Mouse (Mus musculus) left cerebral cortex, adult 11 months (tissue): Measurements from ENCODE around the gene Serpinb1b.

ENCODE experiments used
- DNase-seq: peaks from one replicate; pipeline ENCODE4 v3.0.0; 2022; ENCODE audit warnings: low spot score

Serpinb1b gene

GRCm38 (mm10) chr13:33091306-33091705, 12.9 kb downstream of the Serpinb1b start:
- no peak for DNase-seq

- no peak for DNase-seq
Observed at GRCm38 (mm10) chr13:33095575-33095974, 17.2 kb downstream of the Serpinb1b start.

GRCm38 (mm10) chr13:33105626-33106025, 27.3 kb downstream of the Serpinb1b start:
- DNase-seq = no peak

GRCm38 (mm10) chr13:33113054-33113453, 34.7 kb downstream of the Serpinb1b start:
- no peak for DNase-seq

- DNase-seq = no peak
Observed at GRCm38 (mm10) chr13:33137717-33138116, 59.3 kb downstream of the Serpinb1b start.

- DNase-seq = no peak
Observed at GRCm38 (mm10) chr13:33141435-33141834, 63.1 kb downstream of the Serpinb1b start.
